Mouse (Mus musculus): ENCODE data around the gene 1700010B08Rik.

GRCm38 (mm10) chr2:173734426-173734825 is 15.2 kb downstream of the 1700010B08Rik start:
- TF ChIP-seq POLR2A (IDR thresholded peaks at IDR 0.05; ENCODE audit: insufficient read length, low read depth) (no peak), POLR2AphosphoS2 (IDR thresholded peaks at IDR 0.05; ENCODE audit: insufficient read length, low read depth) (no peak), E2F4 (IDR thresholded peaks at IDR 0.05; ENCODE audit: insufficient read depth) (no peak), MYOD1 (IDR thresholded peaks at IDR 0.05; ENCODE audit: control insufficient read depth in 1 of 3, insufficient read length in 2 of 3, low read depth in 2 of 3) (no peak), USF1 (IDR thresholded peaks at IDR 0.05; ENCODE audit: low read depth) (no peak), MAX (IDR thresholded peaks at IDR 0.05; ENCODE audit: low read depth) (no peak), TCF12 (IDR thresholded peaks at IDR 0.05; ENCODE audit: insufficient read depth, poor library complexity, severe bottlenecking) (no peak)
